Mouse (Mus musculus): Measurements from ENCODE around the gene Supt4a.
A peak's percentile ranks its signal among the peaks of the same experiment; 100 is the strongest.

Supt4a gene

DNA sequence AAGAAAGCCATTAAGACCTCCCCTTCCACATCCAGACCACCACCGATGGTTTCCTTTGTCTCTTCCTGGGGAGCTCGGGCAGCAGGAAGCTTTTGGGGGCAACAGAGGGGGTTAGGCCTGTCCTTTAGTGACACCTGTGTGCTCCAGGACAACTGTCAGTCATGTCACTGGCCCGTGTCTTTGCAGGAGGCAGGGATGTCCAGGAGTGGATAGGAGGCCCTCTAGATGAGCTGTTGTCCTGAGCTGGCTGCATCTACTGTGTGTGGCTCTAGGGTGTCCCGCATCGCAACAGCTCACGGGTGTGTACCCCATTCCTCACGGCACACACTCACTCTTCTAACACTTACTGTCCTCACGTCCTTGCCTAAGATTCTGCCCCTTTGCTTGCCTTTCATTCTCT is 15.9 kb downstream of the Supt4a start:
- peaks cover 25% of the 10 kb centered on the region for H3K36me3 ChIP-seq (ENCODE audit: control insufficient read depth, insufficient read depth, low read length, poor library complexity, severe bottlenecking)
- DNase-seq (ENCODE audit: low read depth, low spot score), result peak; percentile 23
- H3K27me3 ChIP-seq (ENCODE audit: control insufficient read depth, insufficient read depth, low read length, poor library complexity, severe bottlenecking), result no peaks in the 10 kb centered on the region

GRCm38 (mm10) chr11:87753891-87754501 is 16.6 kb downstream of the Supt4a start:
- Histone ChIP-seq H3K36me3 (ENCODE audit: control insufficient read depth, insufficient read depth, low read length, poor library complexity, severe bottlenecking) (peaks cover 27% of the 10 kb centered on the region), H3K27me3 (ENCODE audit: control insufficient read depth, insufficient read depth, low read length, poor library complexity, severe bottlenecking) (no peaks in the 10 kb centered on the region)
- DNase-seq (ENCODE audit: low read depth, low spot score), result peak; percentile 40

DNA sequence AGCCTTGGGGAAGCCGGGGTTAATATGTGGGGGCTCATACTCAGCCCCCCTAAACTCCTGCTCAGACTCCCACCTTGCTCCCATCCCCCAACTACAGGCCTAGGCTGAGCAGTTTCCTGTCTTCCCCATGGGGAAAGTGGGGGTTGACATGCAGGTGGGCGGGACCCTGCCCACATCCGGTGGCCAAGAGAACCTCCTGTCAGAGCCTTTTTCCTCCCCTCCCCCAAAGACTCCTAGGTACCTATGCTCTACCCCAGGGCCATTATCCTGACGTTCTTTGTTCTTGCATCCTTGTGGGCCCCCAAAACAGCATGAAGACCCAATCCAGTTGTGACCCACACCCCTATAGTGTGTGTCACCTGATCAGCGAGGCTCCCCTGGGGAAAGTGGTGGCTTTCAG is 17.3 kb downstream of the Supt4a start:
- DNase-seq (ENCODE audit: low read depth, low spot score), result peak; percentile 93
- peaks cover 27% of the 10 kb centered on the region for H3K36me3 ChIP-seq (ENCODE audit: control insufficient read depth, insufficient read depth, low read length, poor library complexity, severe bottlenecking)
- H3K27me3 ChIP-seq (ENCODE audit: control insufficient read depth, insufficient read depth, low read length, poor library complexity, severe bottlenecking), result no peaks in the 10 kb centered on the region

GRCm38 (mm10) chr11:87755360-87756017 is 18.1 kb downstream of the Supt4a start:
- no peaks in the 10 kb centered on the region for H3K27me3 ChIP-seq (ENCODE audit: control insufficient read depth, insufficient read depth, low read length, poor library complexity, severe bottlenecking)
- H3K36me3 ChIP-seq (ENCODE audit: control insufficient read depth, insufficient read depth, low read length, poor library complexity, severe bottlenecking), result peaks cover 27% of the 10 kb centered on the region
- DNase-seq (ENCODE audit: low read depth, low spot score), result peak; percentile 100

GRCm38 (mm10) chr11:87756251-87756820 is 19.0 kb downstream of the Supt4a start:
- peak; percentile 84 for DNase-seq (ENCODE audit: low read depth, low spot score)
- Histone ChIP-seq H3K36me3 (ENCODE audit: control insufficient read depth, insufficient read depth, low read length, poor library complexity, severe bottlenecking) (peaks cover 27% of the 10 kb centered on the region), H3K27me3 (ENCODE audit: control insufficient read depth, insufficient read depth, low read length, poor library complexity, severe bottlenecking) (no peaks in the 10 kb centered on the region)

DNA sequence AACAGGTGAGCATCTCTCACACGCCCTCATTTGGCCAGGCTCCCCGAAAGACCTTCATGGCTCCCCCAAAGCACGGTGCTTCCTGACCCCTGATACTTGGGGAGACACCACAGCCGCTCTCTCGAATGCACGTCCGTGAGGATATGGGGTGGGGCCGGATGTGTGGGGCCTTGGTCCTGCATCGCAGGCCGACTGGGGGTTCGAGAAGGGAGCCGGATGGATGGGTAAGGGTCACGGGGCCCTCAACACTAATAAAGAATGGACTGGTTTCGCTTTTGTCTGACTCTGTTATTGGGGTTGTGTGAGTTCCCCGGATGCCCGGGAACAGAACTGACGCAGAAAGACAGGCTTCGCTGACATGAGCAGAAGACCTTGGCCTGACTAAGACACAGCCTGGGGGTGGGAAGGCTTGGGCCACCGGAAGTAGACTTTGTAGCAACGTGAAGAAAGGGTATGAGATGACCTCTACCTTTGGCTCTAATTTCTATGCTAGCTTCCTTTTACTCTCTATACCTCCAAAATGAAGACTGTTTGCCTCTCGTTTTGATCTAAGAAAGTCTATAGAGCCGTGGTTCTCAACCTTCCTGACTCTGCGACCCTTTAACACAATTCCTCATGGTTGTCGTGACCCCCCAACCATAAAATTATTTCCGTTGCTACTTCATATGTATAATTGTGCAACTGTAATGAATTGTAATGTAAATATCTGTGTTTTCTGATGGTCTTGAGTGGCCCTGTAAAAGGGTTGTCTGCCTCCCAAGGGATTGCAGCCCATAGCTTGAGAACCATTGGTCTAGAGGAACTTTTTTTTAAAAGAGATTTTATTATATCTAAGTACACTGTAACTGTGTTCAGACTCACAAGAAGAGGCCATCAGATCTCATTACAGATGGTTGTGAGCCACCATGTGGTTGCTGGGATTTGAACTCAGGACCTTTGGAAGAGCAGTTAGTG is 19.9 kb downstream of the Supt4a start:
- peak; percentile 75 for DNase-seq (ENCODE audit: low read depth, low spot score)
- H3K27me3 ChIP-seq (ENCODE audit: control insufficient read depth, insufficient read depth, low read length, poor library complexity, severe bottlenecking), result no peaks in the 10 kb centered on the region
- H3K36me3 ChIP-seq (ENCODE audit: control insufficient read depth, insufficient read depth, low read length, poor library complexity, severe bottlenecking), result peaks cover 27% of the 10 kb centered on the region

GRCm38 (mm10) chr11:87758161-87758911 is 21.0 kb downstream of the Supt4a start:
- Histone ChIP-seq H3K27me3 (ENCODE audit: control insufficient read depth, insufficient read depth, low read length, poor library complexity, severe bottlenecking) (no peaks in the 10 kb centered on the region), H3K36me3 (ENCODE audit: control insufficient read depth, insufficient read depth, low read length, poor library complexity, severe bottlenecking) (peaks cover 27% of the 10 kb centered on the region)
- DNase-seq (ENCODE audit: low read depth, low spot score), result peak; percentile 66

DNA sequence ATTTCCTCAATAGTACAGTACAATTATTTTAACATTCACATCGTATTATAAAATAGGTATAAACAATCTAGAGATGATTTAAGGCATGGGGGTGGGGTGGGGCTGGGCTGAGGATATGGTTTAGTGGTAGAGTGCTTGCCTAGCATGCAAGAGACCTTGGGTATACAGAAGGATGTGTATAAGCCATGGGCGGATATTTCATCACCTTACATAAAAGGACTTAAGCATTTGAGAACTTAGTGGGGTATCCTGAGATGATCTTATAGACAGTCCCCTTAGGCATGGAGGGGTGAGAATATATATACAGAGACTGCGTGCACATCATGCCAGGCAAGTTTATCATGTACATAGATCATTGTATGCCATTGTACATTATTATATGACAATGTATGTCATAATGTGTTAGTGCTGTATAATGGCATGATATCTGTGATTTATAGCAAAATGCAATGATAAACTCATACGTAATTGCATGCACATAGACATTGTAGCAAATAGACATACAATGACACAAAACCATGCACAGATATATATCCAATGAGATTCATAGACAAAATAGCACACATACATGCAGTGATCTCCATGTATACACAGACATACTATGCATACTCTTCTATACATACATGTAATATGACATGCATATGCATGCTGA is 21.7 kb downstream of the Supt4a start:
- H3K27me3 ChIP-seq (ENCODE audit: control insufficient read depth, insufficient read depth, low read length, poor library complexity, severe bottlenecking), result no peaks in the 10 kb centered on the region
- DNase-seq (ENCODE audit: low read depth, low spot score), result peak; percentile 66
- H3K36me3 ChIP-seq (ENCODE audit: control insufficient read depth, insufficient read depth, low read length, poor library complexity, severe bottlenecking), result peaks cover 27% of the 10 kb centered on the region

DNA sequence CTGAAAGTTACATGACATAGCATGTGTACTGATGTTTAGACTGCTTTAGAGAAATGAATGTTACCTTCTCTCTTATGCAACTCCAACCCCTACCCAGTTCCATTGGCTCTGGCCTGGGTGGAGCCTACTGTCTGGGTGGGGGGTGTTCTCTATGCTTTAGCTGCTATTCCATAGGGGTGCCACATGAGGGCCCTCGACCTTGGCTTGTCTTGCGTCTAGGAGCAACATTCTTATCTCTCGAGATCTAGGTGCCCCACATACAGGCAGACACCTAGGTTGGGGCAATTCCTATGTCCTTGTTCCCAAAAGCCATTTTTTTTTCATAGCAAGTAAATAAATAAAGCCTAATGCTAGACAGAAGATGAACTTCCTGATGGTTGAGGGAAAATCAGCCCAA is 22.3 kb downstream of the Supt4a start:
- peak; percentile 86 for DNase-seq (ENCODE audit: low read depth, low spot score)
- peaks cover 27% of the 10 kb centered on the region for H3K36me3 ChIP-seq (ENCODE audit: control insufficient read depth, insufficient read depth, low read length, poor library complexity, severe bottlenecking)

GRCm38 (mm10) chr11:87760301-87761081 is 23.1 kb downstream of the Supt4a start, which contains the start of gene Tspoap1:
Gene Tspoap1 (plus strand): TSS chr11:87760541.
- Histone ChIP-seq H3K27me3 (ENCODE audit: control insufficient read depth, insufficient read depth, low read length, poor library complexity, severe bottlenecking) (no peaks in the 10 kb centered on the region; the same call in 1 of the 2 replicates), H3K36me3 (ENCODE audit: control insufficient read depth, insufficient read depth, low read length, poor library complexity, severe bottlenecking) (peaks cover 27% of the 10 kb centered on the region)
- peak; percentile 74 for DNase-seq (ENCODE audit: low read depth, low spot score)

More for the DNA sequence above, 22.3 kb downstream of the Supt4a start:
- no peaks in the 10 kb centered on the region; the same call in 1 of the 2 replicates for H3K27me3 ChIP-seq (ENCODE audit: control insufficient read depth, insufficient read depth, low read length, poor library complexity, severe bottlenecking)

DNA sequence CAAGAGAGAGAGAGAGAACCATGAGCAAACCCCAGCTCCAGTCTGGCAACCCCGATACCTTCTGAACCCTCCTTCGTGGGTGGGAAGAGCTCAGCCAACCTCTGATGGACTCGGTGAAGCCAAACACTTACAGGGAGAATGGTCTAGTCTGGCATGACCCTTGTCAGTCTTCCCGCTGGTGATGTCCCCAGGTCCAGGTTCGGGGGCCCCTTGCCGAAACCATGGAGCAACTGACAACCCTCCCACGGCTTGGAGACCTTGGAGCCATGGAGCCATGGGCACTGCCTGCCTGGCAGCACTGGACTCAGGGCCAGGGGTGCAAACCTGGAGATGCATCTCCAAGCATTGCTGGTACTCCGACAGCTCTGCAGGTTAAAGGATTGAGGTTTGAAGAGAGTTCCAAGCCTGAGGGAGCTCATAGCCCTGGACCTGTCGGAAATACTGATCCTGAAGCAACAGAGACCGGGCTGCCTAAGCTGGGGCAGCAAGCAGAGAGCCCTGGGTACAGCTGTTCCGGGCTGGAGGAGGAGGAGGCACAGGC is 23.9 kb downstream of the Supt4a start:
- H3K36me3 ChIP-seq (ENCODE audit: control insufficient read depth, insufficient read depth, low read length, poor library complexity, severe bottlenecking), result peaks cover 20% of the 10 kb centered on the region
- DNase-seq (ENCODE audit: low read depth, low spot score), result peak; percentile 46
- H3K27me3 ChIP-seq (ENCODE audit: control insufficient read depth, insufficient read depth, low read length, poor library complexity, severe bottlenecking), result no peaks in the 10 kb centered on the region; the same call in 1 of the 2 replicates

DNA sequence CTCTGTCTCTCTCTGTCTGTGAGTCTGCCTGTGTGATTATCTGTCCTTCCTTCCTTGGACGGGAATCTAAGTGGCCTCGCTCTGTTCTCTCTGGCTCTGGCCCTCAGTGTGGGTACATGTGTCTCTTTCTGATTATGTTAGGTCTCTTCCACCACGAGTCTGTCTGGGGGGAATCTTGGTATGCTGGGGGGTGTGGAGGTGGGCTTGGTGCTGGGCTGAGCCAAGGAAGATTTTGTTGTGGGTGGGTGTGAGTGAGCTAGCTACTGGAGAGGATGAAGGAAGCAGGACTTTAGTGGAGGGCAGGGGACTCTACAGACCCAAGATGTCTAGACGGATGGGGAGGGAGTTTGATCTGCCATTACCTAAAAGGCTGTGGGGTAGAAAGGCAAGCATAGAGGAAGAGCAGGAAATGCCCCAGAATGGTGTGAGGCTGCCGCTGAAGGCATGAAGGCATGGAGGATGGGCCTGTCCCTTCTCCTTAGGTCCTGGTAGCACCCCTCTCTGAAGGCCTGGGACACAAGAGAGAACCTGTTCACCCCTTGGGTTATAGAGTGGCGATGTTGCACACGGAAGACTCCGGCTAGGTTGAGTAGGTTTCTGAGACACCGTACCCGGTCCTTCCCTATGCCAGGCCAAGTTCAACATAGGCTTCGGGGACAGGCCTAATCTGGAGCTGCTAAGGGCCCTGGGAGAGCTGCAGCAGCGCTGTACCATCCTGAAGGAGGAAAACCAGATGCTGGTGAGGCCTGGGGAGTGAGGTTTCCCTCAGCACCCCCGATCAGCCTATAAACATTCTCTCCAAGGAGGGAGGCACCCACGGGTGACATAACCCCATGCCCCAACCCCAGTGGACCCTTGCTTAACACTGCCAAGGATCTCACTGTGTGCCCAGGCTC is 24.7 kb downstream of the Supt4a start:
- Histone ChIP-seq H3K36me3 (ENCODE audit: control insufficient read depth, insufficient read depth, low read length, poor library complexity, severe bottlenecking) (peaks cover 12% of the 10 kb centered on the region), H3K27me3 (ENCODE audit: control insufficient read depth, insufficient read depth, low read length, poor library complexity, severe bottlenecking) (no peaks in the 10 kb centered on the region; the same call in 1 of the 2 replicates)
- DNase-seq (ENCODE audit: low read depth, low spot score), result no peak
